Mouse (Mus musculus) megakaryocyte, adult 5-6 weeks (primary cell): ENCODE data around the gene Rln3. TPM values are rescaled to one million over a fixed set of nuclear protein-coding genes. Genes with fewer than 3 reads are reported as not detected.

Experiments
- ATAC-seq: 2 replicates; pipeline ENCODE4 v1.8.0; 2016; ENCODE audit warnings: mild to moderate bottlenecking, inconsistent platforms; ENCODE audit not compliant: poor library complexity, severe bottlenecking
- total RNA-seq, 2 experiments: library from RNA; stranded (forward) in 1 of 2; stranded (reverse) in 1 of 2; fragments of 153-499, 151-499 nt in 1 of 2; fragments of 221-1000, 200-1000 nt in 1 of 2; gene quantifications; 2 replicates each; pipeline versions ENCODE4 v1.2.3 to v1.2.4; 2015 to 2017

Rln3 gene
- total RNA-seq (2015): not detected in 2 replicates
- total RNA-seq (2017): not detected in 2 replicates

GRCm38 (mm10) chr8:84044900-84045299 is at the start of gene Rln3:
Rln3 (minus strand) TSS chr8:84045000.
- no peak for ATAC-seq

- no peak for ATAC-seq
These were observed 45.8 kb upstream of the Rln3 start for GRCm38 (mm10) chr8:84090585-84090984.

- ATAC-seq: no peak
These were observed 44.5 kb upstream of the Rln3 start for GRCm38 (mm10) chr8:84089277-84089676.

DNA sequence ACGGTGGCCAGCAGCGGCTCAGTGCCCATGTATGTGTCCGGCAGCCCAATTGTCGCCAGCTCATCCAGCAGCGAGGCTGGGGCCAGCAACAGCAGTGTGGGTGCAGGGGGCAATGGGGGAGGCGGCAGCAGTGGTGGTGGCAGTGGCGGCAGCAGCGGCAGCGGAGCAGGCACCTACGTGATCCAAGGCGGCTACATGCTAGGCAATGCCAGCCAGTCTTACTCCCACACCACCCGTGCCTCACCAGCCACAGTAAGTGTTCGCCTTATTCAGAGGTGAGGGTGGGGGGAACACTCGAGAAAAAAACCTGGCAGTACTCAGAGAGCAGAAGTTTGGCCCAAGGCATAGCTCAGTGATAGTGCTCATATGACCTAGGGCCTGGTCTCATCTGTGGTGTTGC is 43.0 kb upstream of the Rln3 start:
- no peak for ATAC-seq

DNA sequence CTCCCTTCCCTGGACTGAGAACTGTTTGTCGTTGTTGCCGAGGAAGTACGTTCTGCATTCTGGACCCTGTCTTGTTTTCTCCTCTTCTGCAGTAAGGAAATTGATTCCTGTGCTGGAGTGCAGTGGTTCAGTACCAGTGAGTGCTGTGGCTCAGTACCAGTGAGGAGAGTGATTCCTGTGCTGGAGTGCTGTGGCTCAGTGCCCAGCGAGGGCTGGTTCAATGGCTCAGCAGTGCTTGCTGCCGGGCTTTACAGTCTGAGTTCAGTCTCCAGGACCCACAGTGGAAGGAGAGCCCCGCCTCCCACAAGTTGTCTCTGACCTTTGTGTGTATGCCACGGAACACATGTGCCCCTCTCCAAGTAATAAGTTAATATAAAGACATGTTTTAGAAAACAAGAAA is 42.4 kb upstream of the Rln3 start:
- ATAC-seq: no peak

DNA sequence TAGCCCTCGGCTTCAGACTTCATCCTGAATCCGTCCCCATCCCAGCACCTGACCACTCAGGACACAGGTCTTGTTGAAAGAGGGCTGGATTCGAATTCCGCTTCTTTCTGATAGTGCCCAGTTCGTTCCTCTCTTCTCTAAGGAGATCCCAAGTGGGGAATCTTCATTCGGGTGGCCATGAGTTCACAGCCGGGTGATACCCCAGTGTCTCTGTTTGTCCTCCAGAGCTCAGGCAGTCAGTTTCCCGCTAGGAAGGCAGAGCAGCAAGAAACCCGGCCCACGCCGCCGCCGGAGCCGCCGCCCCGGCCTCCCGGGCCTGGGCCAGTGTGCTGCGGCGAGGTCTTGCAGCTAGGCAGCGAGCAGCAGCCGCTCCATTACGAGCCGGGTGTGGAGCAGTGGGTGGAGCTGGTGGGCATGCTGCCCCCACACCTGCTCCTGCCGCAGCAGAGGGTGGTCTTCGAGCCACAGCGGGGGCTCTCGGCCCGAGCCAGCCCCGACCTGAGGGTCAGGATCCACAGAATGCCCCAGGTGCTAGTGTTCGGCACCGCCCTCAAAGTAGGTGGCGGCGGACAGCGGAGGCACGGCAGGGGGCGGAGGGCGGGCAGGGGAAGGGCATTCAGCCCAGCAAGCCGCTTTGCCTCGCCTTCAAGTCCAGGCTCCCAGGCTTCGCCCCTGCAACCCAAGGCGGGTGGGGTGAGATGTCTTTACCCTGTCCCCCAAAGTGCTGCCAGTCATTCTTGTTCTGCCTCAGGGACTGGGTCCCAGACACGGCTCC is 39.7 kb upstream of the Rln3 start:
- ATAC-seq: no peak

DNA sequence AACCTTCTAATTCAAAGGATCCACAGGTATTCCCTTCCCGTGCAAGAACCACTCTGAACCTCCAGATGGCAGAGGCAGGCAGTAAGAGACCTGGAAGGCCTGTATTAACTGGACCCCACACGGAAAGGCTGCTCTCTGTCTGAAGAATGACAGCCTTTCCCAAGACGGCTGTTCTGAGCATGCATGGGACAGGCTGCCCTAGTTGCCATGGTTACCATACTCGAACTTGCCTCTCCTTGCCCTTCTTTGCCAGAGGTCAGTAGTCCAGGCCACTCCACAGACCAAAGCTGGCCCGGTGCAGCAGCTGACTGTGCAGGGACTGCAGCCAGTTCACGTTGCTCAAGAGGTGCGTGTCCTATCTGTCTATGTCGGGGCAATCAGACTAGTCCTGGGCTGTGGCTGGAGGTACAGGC is 39.0 kb upstream of the Rln3 start:
- no peak for ATAC-seq

DNA sequence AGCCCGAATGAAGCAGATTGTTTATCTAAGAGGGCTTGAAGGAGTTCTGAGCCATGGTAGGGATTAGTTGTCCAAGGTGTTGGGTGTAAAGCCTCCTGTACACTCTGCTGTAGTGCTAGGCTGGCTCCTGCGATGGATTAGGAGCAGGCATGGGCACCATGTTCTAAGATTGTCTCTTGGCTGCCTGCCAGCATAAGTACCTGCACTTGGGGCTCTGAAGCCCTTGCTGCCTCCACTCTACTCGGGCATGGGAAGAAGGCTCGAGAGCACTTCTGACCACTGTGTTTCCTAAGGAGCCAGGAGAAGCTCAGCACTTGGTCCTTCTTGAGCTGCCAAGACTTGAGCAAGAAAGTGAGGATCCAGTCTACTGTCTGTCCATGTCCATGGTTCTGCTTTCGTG is 34.4 kb upstream of the Rln3 start:
- ATAC-seq: no peak

GRCm38 (mm10) chr8:84076849-84077248 is 32.0 kb upstream of the Rln3 start:
- ATAC-seq: no peak

- no peak for ATAC-seq
These were observed 31.6 kb upstream of the Rln3 start for GRCm38 (mm10) chr8:84076412-84076811.

GRCm38 (mm10) chr8:84073230-84073976 is 28.6 kb upstream of the Rln3 start:
- no peak for ATAC-seq

GRCm38 (mm10) chr8:84072321-84072720 is 27.5 kb upstream of the Rln3 start:
- ATAC-seq: no peak

DNA sequence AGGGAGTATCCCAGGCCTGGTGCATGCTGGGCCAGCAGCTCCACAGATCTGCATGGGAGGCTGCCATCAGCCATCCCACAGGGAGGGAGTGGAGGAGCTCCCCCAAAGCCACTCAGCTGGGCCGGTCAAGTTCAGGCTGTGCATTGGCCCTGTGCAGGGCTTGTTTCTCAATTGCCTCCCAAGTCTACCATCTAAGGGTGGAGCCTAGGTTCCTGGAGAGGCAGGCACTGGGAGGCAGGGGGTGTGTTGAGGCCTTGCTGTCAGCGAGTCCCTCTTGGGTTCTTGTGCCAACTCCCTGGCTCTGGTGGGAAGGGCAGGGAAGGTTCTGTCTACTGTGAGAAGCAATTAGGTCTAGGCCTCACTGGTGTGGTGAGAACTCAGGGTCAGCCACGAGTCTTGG is 27.1 kb upstream of the Rln3 start:
- ATAC-seq: no peak

DNA sequence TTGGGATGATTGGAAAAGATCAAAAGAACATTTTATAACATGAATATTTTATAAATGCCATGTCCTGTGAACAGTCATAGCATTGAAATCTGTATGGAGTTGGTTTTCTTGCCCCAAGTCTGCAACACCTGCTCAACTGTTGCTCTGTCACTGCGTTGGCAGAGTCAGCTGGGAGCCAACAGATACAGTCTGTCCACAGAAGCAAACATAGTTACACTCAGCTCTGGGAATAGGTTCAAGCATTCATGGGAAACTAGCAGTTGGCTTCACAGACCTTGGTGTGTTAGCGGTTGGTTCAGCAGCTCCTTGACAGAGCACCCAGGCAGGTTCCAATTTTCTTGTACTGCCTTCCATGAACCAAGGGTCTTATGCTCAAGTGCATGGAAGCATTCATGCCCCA is 25.9 kb upstream of the Rln3 start:
- no peak for ATAC-seq

DNA sequence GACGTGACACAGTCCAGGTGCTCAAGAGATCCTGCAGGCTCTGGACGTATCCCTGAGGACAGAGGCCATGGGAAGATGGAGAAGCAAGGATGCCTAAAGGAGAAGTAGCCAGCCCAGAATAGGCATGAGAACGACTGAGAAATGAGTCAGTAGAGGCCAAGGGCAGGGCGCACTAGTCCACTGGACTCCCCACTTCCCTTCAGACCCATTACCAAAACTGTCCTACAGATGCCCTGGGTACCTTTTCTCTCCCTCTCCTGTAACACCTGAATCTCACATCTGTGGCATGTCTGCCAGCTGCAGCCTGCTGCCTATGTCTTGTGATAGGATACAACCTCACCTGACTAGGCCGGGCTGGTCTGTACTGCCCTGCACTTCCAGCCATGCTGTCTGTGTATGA is 25.4 kb upstream of the Rln3 start:
- ATAC-seq: no peak

DNA sequence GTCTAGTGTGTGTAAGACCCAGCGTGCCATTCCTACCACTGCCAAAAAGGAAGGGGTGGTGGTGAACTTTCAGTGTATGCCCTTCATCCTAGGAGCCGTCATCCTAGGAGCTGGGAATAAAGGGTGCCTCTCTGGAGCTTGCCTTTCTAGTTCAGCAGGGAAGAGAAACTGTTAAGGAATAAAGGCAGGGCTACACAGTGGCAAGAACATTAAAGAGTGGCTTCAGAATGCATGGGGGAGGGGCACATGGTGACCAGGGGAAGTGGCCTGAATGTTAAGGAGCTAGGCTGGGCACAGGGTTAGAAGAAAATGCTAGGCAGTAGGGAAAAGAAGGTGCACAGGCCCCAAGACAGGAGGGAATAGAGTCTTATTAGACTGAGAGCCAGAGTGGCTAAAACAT is 24.9 kb upstream of the Rln3 start:
- ATAC-seq: no peak

DNA sequence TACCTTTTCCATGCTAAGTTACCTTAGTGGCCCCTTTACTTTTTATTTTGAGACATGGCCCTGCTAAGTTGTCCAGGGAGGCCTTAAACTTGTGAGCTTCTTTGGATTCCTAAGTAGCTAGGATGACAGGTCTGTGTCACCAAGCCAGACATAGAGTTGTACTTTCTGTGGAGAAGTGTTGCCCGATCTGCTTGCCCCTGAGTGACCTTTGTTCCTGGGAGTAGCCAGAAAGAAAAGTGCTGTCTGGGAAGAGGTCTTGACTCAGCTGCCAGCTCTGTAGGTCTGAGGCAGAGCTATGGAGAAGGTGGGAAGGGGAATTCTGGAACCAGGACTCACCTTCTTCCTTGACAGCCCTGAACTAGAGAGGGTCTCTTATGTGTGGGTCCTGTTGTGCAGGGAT is 24.4 kb upstream of the Rln3 start:
- ATAC-seq: no peak

DNA sequence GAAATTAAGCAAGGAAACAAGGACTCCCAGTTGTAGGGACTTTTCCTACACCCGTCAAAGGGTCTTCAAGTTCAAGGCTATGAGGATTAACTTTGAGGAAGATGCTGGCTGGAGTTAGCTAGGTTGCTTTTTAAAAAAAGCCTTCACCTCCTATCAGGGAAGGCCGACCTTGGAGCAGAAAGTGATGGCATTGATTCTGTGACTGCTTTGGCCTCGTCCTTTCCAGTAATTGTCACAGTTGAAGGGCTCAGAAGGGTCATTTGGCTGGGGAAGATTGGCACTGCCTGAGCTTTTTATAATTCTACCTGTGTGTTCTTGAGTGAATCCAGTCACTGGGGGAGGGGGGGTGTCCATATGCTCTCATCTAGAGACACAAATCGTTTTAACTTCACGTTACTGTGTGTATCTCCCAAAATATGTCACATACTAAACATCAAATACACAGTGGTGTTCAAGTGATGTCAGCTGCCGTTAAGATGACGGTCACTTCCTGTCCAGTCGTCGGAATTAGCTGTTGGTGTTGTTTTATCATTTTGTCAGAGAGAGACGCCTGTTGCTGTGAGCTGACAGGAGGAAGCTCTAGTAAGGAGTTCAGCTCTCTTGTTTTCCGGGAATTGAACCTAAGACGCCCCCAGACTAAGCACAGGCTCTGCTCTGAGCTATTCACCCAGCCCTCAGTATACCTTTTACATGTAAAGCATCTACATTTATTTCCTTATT is 23.7 kb upstream of the Rln3 start:
- no peak for ATAC-seq

- ATAC-seq: no peak
These were observed 23.1 kb upstream of the Rln3 start for GRCm38 (mm10) chr8:84067911-84068310.

- peak; percentile 55 for ATAC-seq
These were observed 22.3 kb upstream of the Rln3 start for GRCm38 (mm10) chr8:84067047-84067573.

DNA sequence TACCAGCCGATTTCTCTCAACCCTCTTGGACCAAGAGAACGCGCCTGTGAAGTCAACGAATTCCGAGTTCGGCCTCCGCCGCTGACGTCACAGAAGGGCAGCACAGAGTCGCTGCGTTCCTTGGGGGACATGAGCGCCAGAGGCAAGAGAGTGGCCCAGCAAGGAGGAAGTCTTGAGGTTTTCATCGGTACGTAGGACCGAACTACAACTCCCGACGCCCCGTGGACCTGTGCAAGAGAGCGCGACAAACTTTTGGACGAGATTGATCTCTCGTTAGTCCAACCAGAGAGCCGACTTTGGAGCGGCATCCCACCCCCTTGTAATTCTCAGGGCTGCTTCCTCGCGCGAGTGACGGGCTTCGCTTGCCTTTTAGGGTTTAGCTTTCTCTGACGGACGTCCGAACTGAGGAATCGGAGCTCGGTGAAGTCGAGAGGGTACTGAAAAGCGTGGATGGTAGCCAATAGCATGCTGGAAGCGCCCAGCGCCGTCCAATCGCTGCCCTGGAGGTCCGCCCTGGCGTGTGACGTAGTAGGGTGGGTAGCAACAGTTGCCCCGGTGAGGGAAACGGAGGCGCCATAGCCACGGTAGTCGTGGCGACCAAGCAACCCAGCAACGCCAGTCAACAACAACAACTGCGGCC is 21.6 kb upstream of the Rln3 start, which contains the start of gene Rfx1:
TSS of gene Rfx1 (plus strand) at position 544 of the 640 bp plus-strand sequence.
- peak; percentile 81 for ATAC-seq
